Mouse (Mus musculus) large intestine, adult 2 months (tissue): ENCODE measurements around the gene Sprr2d. TPM values are rescaled to one million over a fixed set of nuclear protein-coding genes. Genes with fewer than 3 reads are reported as not detected.

Source experiments
- DNase-seq: peaks from one replicate; pipeline ENCODE4 v3.0.0-alpha.2; 2012; ENCODE audit warnings: low read depth, low spot score
- WGBS: fragments of 180-500 bp; shearing (Covaris S2); methylation state at CpG from one replicate; pipeline ENCODE4 v1.1.7; 2018; 5-methylcytosine and 5-hydroxymethylcytosine counted together
- polyA plus RNA-seq: library from polyadenylated mRNA; depleted of rRNA; stranded (reverse); fragments of >200 nt; gene quantifications from 2 replicates; pipeline ENCODE4 v1.2.3, GENCODE M21; 2012; rRNA removed

Sprr2d gene
- not detected in 2 replicates for polyA plus RNA-seq

GRCm38 (mm10) chr3:92338840-92339239 lies at the start of gene Sprr2d:
Gene Sprr2d (plus strand): TSS chr3:92339140.
- 92% methylated on average over 5 of the region's 5 CpGs for WGBS
- DNase-seq: no peak

GRCm38 (mm10) chr3:92307406-92307805 lies 31.5 kb upstream of the Sprr2d start:
- 89% methylated on average over 1 of the region's 1 CpGs for WGBS
- no peak for DNase-seq

GRCm38 (mm10) chr3:92316320-92316719 lies 22.6 kb upstream of the Sprr2d start, which contains the start of gene Sprr2b:
Gene Sprr2b (plus strand): TSS chr3:92316620.
- 69% methylated on average over 2 of the region's 2 CpGs for WGBS
- DNase-seq: no peak

GRCm38 (mm10) chr3:92317384-92317783 lies 21.6 kb upstream of the Sprr2d start:
- DNase-seq: no peak
- 77% methylated on average over 2 of the region's 2 CpGs for WGBS

GRCm38 (mm10) chr3:92336278-92336677 lies 2.7 kb upstream of the Sprr2d start:
- no peak for DNase-seq
- WGBS: 33% methylated on average over 1 of the region's 1 CpGs

GRCm38 (mm10) chr3:92351843-92352242 lies 12.9 kb downstream of the Sprr2d start, which contains the start of gene Sprr2e:
Gene Sprr2e (plus strand): TSS chr3:92352143.
- no peak for DNase-seq
- 77% methylated on average over 2 of the region's 2 CpGs for WGBS

- DNase-seq: no peak
These were observed 22.7 kb downstream of the Sprr2d start for GRCm38 (mm10) chr3:92361619-92362018.

- no peak for DNase-seq
- WGBS: 59% methylated on average over 3 of the region's 3 CpGs
These were observed 25.9 kb downstream of the Sprr2d start, which contains the start of gene Sprr2f for GRCm38 (mm10) chr3:92364887-92365286. Gene Sprr2f (plus strand): TSS chr3:92365187.

GRCm38 (mm10) chr3:92373613-92374012 lies 34.7 kb downstream of the Sprr2d start:
- 79% methylated on average over 2 of the region's 2 CpGs for WGBS
- no peak for DNase-seq

- WGBS: 66% methylated on average over 1 of the region's 1 CpGs
- DNase-seq: no peak
These were observed 46.4 kb downstream of the Sprr2d start, which contains the start of gene Sprr2h for GRCm38 (mm10) chr3:92385385-92385784. Gene Sprr2h (plus strand): TSS chr3:92385685.

Other genes starting within 250 kb of the Sprr2d start
- gene Prr9, start 215.2 kb upstream of the Sprr2d start, polyA plus RNA-seq: not detected in 2 replicates
- not detected in 2 replicates for gene Lelp1, start 196.4 kb upstream of the Sprr2d start, polyA plus RNA-seq
- 53.2 and 93.1 TPM in 2 replicates for gene Sprr2a1, start 123.3 kb upstream of the Sprr2d start, polyA plus RNA-seq
- gene Sprr2a2, start 123.2 kb upstream of the Sprr2d start, polyA plus RNA-seq: 24,207 and 25,946 TPM in 2 replicates
- gene Sprr2a3, start 53.7 kb upstream of the Sprr2d start, polyA plus RNA-seq: 210 and 226 TPM in 2 replicates
- gene Sprr2b, start 22.5 kb upstream of the Sprr2d start, polyA plus RNA-seq: not detected in 2 replicates
- gene Sprr2e, start 13.0 kb downstream of the Sprr2d start, polyA plus RNA-seq: not detected in 2 replicates
- not detected in 2 replicates for gene Sprr2f, start 26.0 kb downstream of the Sprr2d start, polyA plus RNA-seq
- gene Sprr2h, start 46.5 kb downstream of the Sprr2d start, polyA plus RNA-seq: 0.16 TPM in 1 of 2 replicates, not detected in the other
- not detected in 2 replicates for gene Sprr2i, start 68.9 kb downstream of the Sprr2d start, polyA plus RNA-seq
- not detected in 2 replicates for gene Sprr2j-ps, start 78.9 kb downstream of the Sprr2d start, polyA plus RNA-seq
- 7.5 and 8.2 TPM in 2 replicates for gene Gm9774, start 90.3 kb downstream of the Sprr2d start, polyA plus RNA-seq
- not detected in 2 replicates for gene Sprr2k, start 93.4 kb downstream of the Sprr2d start, polyA plus RNA-seq
- not detected in 2 replicates for gene Sprr1b, start 99.6 kb downstream of the Sprr2d start, polyA plus RNA-seq
- 0.37 TPM in 1 of 2 replicates, not detected in the other for gene Sprr3, start 119.6 kb downstream of the Sprr2d start, polyA plus RNA-seq
- gene Sprr1a, start 146.8 kb downstream of the Sprr2d start, polyA plus RNA-seq: 8.5 and 16.7 TPM in 2 replicates
- not detected in 2 replicates for gene Sprr4, start 161.4 kb downstream of the Sprr2d start, polyA plus RNA-seq
- gene 2310046K23Rik, start 195.4 kb downstream of the Sprr2d start, polyA plus RNA-seq: not detected in 2 replicates
- not detected in 2 replicates for gene Ivl, start 234.6 kb downstream of the Sprr2d start, polyA plus RNA-seq
- gene Smcp, start 249.9 kb downstream of the Sprr2d start, polyA plus RNA-seq: 0.69 TPM in 1 of 2 replicates, not detected in the other